Mouse (Mus musculus): ENCODE measurements around the gene Gnb5. TPM values are rescaled to one million over a fixed set of nuclear protein-coding genes. Genes with fewer than 3 reads are reported as not detected.

The Gnb5 gene
- total RNA-seq (2021) = 10 to 100 TPM; 21.9 to 24.9 TPM
- long read RNA-seq, experiment 1, transcript Gnb5-206 (11 exons, 2,105 nt) = major isoform, 36 of 39 reads
- long read RNA-seq, experiment 1, partial matches to known transcripts = 2 of 39 reads
- long read RNA-seq, experiment 1, other reads (novel, unspliced or antisense) = 1 of 39 reads
- long read RNA-seq, experiment 2, transcript Gnb5-206 (11 exons, 2,105 nt) = major isoform, 14 of 15 reads
- long read RNA-seq, experiment 2, partial matches to known transcripts = 0 of 15 reads
- long read RNA-seq, experiment 2, other reads (novel, unspliced or antisense) = 1 of 15 reads

DNA sequence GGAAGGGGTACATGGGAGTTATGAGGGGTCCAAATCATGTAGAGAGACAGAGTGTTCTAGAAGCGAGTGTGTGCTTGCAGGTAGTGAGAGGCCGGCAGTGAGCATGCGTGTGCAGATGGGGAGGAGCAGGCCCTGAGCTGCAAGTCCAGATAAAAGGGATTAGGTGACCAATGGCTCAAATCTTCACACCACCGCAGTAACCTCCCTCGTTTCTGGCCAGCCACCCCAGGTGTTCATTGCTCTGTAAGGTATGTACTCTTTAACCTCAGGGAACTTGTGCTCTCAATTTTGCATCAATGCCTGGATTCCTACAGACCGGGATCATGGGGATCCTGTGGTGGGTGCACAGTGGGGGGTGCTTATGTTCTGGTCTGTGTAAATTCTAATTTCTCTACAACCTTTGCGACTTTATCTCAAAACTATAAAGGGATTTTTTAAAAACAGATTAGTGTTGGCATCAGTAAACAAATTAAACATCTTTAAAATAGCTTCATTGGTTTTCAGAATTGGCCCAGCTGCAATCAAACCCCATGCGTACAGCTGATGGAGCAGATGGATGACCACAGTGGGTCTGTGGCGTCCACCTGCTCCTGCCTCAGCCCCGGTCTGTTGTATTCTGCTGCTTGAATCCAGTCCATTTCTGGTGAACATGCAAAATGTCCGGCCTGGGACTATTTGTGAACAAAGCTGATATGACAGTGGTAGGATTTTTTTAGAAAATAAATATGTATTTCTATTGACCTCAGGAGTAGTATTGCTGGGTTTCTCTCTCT lies at the start of gene Gnb5:
Gene Gnb5, plus strand, starts transcription at position 163 of the 773 bp plus-strand sequence.
- no peak for DNase-seq

- DNase-seq = no peak
These were observed 47.3 kb upstream of the Gnb5 start for GRCm38 (mm10) chr9:75258792-75259191.

DNA sequence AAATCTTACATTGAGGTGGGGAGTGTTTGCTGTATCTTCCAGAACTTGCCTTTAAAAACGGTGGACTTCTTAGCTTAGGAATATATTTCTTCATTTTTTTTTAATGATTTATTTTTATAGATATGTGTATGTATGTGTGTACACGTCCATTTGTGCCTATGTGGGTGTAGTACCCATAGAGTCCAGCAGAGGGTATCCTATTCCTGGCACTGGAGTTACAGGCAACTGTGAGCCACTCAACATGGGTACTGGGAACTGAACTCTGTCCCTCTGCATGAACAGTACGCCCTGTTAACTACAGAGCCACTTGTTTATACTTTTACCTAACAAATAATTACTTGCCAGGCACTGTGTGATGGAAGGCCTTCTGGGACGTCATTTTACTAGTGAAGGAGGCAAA lies 46.4 kb upstream of the Gnb5 start:
- no peak for DNase-seq

GRCm38 (mm10) chr9:75261332-75261872 lies 44.7 kb upstream of the Gnb5 start:
- DNase-seq = no peak

DNA sequence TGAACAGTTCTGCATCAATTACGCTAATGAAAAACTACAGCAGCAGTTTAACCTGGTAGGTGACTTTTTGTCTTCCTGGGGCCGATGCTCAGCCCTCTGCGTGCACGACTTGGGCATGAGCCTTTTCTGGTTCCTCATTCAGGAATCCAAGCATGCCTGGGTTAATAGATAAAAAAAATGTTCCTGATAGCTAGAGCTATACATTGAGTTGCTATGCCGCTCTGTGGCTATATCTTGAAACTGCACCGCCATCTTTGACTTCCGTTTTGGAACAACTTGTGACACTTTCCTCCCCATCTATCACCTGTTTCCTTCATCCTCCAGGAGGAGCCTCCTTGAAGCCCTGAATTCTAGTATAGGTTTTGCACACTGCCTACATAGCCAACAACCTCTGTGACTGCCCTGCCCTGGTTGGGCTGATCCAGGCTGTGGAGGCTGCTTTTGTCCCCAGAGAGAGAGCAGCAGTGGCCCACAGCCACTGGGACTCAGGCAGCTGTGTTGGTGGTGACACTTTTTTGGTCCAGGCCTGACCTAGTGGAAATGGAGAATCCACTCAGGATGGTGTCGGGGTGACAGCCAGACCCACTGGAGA lies 43.8 kb upstream of the Gnb5 start:
- no peak for DNase-seq

DNA sequence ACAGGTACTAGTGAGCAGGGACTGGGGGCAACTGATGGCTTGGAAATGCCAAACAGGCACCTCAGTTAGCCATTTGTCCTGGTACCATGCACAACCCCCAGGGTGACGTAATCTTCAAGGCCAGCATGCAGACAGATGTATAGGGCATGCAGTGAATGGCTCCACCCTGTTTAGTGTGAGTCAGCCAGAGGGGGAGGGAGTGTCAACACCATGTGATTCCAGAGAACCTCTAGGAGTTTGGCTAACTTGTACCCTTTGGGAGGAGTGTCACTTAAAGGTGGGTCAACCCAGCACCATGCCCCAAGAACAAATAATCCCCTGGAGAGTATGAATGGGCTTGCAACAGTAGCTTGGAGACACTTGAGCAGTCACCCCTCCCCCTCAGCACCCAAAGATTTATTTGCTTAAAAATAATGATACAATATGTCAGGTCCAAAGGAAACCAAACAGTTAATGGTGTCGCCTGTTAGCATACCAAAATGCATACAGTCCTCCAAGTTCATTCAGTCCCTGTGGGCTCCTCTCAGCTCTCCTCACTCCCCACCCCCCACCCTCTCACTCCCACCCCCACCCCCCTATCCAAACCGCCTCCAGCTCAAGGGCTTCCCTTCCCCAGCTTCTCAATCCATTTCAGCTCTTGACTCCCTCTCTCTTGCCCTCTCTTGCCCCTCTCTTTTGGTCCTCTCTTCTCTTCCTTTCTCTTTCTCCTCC lies 41.9 kb upstream of the Gnb5 start:
- no peak for DNase-seq

DNA sequence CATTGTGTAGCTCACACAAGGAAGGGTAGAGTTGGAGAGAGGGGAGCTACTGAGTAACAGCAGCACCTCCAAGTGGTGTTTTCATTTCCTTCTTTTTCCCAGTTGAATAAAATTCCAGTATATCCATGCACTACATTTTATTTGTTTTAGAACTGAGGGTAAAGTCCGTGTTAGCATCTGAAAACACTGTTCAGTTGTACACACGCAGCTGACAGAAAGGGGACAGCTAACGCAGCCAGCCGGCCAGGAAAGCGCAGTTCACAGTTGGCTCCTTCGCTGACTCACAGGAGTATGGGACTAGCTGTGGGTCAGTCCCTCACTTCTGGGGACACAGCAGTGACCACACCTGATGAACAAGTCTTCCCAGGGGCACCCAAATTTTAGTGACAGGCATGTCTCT lies 38.9 kb upstream of the Gnb5 start:
- DNase-seq = no peak

- no peak for DNase-seq
These were observed 35.7 kb upstream of the Gnb5 start for GRCm38 (mm10) chr9:75270382-75270781.

DNA sequence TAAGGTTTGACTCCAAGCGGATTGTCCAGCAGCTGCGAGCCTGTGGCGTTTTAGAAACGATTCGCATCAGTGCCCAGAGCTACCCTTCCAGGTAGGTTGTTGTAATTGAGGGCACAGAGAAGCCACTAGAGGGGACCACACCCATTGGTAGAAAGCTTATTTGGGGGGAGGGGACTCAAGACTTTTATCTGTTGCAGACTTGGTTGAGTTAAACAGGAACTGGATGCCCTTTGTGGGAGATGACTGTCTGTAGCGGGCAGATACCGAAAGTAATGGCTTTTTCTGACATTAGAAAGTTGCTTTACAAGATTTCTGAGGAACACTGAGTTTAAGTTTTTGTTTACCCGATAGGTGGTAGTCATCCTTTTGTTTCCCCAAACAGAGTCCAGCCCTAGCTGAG lies 34.5 kb upstream of the Gnb5 start:
- DNase-seq = no peak

GRCm38 (mm10) chr9:75273646-75274045 lies 32.4 kb upstream of the Gnb5 start:
- DNase-seq = no peak

DNA sequence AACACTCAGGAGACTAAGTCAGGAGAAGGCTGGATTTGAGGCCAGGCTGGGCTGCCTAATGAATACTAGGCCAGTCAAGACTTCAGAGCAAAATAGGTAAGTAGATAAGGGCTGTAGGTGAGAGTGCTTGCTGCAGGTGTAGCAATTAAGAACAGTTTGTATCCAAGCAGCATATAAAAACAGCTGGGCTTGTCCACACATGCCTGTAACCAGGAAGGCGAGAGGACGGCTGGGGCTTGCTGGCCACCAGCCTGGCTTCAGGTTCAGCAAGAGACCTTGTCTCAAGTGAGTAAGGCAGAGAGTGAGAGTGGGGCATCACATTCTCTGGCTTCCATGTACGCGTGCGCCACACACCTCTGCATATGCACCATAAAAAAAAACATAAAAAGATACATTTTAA lies 31.6 kb upstream of the Gnb5 start:
- no peak for DNase-seq

- DNase-seq = no peak
These were observed 31.0 kb upstream of the Gnb5 start for GRCm38 (mm10) chr9:75275051-75275450.

DNA sequence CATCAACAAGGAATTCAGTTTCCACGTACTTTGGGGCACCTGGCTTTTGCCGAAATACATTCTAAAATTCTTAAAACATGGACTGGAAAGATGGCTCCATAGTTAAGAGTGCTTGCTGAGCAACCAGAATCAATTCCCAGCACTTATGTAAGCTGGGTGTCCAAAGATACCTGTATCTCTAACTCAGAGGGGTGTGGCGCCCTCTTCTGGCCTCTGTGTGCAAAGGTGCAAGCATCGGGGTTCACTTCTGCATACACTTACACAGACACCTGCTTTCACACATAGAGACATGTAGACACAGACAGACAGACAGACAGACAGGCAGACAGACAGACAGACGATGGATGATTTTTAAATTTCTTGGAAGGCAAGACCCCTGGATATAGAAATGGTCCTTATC lies 25.3 kb upstream of the Gnb5 start:
- DNase-seq = peak; percentile 24 to 52

- no peak for DNase-seq
These were observed 23.9 kb upstream of the Gnb5 start for GRCm38 (mm10) chr9:75282179-75282578.

DNA sequence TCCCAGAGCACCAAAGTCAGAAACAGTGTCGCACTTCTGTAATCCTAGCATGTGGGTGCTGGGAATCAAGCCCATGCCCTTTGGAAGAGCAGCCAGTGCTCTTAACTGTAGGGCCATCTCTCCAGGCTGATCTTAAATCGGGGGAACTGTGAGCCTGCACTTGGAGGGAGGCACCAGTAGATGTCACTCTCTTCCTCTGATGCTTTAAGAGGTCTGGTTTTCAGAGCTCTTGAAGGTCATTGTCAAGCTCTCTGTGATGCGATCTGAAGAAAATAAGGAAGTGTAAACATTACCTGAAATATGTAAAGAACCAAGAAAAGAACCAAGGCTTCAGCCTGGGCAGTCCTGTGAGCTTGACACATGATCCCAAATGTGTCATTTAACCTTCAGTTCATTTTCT lies 23.3 kb upstream of the Gnb5 start:
- peak in 1 of 2 experiments; percentile 55 for DNase-seq

DNA sequence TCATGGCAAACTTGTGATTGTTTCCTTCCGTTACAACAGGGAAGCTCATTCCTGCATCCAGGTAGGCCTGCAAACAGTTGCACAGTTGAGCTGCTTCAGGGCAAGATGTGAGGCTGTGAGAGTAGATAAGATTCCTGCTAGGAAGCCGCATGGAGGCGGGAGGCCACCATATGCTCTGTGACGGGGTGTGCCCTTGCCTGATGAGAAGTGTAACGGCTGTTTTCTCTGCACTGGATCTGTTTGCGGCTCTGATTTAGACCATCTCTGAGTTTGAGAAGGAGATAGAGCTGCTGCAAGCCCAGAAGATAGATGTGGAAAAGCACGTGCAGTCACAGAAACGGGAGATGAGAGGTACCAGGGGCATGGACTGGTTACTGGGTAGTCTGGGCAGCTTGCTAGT lies 22.5 kb upstream of the Gnb5 start:
- DNase-seq = no peak

DNA sequence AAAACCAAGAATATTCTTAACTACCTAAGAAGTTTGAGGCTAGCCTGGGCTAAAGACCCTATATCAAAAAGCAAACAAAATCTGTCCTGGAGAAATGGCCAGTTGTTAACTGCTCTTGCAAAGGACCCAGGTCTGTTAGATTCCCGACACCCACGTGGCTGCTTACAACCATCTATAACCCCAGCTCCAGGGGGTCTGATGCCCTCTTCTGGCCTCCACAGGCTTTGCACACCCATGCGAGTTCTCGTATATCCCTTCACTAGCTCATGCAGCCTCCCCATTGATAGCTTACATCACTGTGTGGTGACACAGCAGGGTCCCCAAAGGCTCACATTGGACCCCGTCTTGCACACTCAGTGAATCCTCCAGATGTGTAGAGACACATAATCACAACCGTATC lies 20.7 kb upstream of the Gnb5 start:
- no peak for DNase-seq

DNA sequence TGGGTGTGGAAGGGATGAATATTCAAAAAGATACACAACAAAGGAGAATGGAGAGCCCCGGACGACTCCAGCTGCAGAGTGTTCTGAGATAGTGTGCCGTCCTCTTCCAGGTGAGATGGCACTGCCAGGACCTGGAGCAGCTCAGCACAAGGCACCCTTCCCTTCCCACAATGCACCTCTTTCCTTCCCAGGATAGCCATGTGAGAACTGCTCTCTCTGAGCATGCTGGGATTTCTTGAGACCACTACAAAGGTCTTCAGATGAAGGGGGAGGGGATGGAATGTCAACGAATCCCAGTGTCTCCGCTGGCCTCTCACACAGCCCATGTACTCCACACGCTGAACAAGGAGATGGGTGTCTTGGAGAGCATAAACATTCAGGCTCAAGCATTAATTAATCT lies 18.5 kb upstream of the Gnb5 start:
- no peak for DNase-seq

GRCm38 (mm10) chr9:75289545-75289944 lies 16.5 kb upstream of the Gnb5 start:
- peak; percentile 11 to 29 for DNase-seq

- no peak for DNase-seq
These were observed 6.7 kb upstream of the Gnb5 start for GRCm38 (mm10) chr9:75299342-75299741.

- no peak for DNase-seq
These were observed 3.1 kb upstream of the Gnb5 start for GRCm38 (mm10) chr9:75303033-75303432.

DNA sequence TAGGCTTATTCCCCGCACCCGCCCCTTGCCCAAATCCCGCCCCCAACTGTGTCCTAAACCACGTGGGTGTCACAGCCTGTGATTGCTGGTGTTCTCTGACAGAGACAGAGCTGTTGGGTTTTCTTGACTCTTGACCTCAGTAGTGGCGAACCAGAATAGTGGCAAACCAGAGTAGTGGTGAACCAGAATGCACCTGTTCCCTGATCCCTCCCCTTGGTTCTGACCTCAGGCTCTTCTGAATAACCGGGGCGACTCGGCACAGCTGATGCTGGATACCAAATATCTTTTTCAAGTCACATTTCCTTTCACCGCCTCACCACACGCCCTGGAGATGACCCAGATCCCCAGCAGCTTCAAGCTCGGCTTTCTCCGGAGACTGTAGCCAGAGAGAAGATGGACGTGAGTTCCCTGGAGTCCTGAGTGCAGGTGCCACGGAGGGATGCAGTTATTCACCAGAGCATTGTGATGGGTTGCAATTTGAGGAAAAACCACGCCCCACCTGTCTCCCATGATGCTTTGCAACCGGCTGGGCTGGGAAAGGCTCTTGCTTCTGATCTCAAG lies 2.3 kb upstream of the Gnb5 start:
- no peak for DNase-seq

Measured in heart, adult 18-20 months (tissue).